Mouse (Mus musculus): Measurements from ENCODE around the gene Tulp4.

DNA sequence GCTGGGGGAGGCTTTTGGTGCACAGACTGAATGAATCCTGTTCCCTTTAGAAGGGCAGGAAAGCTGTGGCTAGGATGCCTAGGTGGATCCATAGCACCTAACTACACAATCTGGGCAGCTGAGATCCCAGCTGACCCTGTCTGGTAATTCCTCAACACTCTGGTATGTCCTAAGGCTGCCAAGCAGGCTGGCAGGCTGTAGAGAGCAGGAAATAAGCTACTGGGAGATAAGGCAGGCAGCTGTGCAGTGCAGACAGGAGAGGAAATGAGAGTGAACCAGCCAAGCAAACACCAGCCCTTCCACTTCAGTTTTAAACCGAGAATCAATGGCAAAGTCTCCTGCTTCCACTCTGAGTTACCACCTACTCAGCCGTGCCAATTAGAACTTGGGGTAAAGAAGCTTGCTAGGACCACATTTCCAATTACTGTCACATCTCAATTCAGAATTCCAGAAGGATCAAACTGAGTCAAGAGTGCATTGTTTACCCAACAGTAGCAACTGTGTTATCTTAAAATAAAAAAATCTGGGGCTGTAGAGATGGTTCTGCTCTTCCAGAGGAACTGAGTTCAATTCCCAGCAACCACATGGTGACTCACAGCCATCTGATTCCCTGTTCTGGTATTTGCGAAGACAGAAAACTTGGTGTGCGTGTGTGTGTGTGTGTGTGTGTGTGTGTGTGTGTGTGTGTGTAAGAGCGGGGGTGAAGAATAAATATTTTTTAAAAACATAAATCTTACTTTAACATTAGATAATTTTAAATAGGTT is 66.9 kb downstream of the Tulp4 start:
- TF ChIP-seq POLR2A (IDR thresholded peaks at IDR 0.05; ENCODE audit: insufficient read length, low read depth) (no peak), TCF3 (IDR thresholded peaks at IDR 0.05; ENCODE audit: insufficient read length, low read depth) (peak; percentile 85)

Data from myocyte (in vitro differentiated cells).